16 mouse cellular contexts compared by ENCODE assay signal in genomic region chr5:143573067-143573466, GRCm38 (mm10).
"Had no signal": no experiment of that assay in that cellular context is flagged by ENCODE, and none has a peak within 500 bp of the region (broad histone marks: within the 10 kb centered on the region; RNA-seq: fewer than 3 reads in every experiment).

No protein-coding gene starts in this region.

- H3K36me3 ChIP-seq: midbrain, embryonic 10.5 days; midbrain, embryonic 12.5 days; neural tube, embryonic 13.5 days; neural tube, embryonic 15.5 days had no signal

- H3K4me1 ChIP-seq: midbrain, embryonic 10.5 days; midbrain, embryonic 12.5 days; neural tube, embryonic 13.5 days; neural tube, embryonic 15.5 days had no signal

- H3K4me2 ChIP-seq: lung, embryonic 14.5 days; midbrain, embryonic 12.5 days; neural tube, embryonic 13.5 days; neural tube, embryonic 15.5 days had no signal

- H3K27ac ChIP-seq: midbrain, embryonic 10.5 days; midbrain, embryonic 12.5 days; neural tube, embryonic 13.5 days; neural tube, embryonic 15.5 days had no signal

- DNase-seq: midbrain, embryonic 14.5 days; retina, postnatal 1 day; right cerebral cortex, adult 18-20 months; right cerebral cortex, postnatal 25 days; right cerebral cortex, postnatal 4 days; spleen, adult 18-20 months; thymus, adult 2 months; thymus, postnatal 25 days; thymus, postnatal 4 days had no signal

- H3K27me3 ChIP-seq: midbrain, embryonic 12.5 days; neural tube, embryonic 13.5 days; neural tube, embryonic 15.5 days had no signal

- H3K4me3 ChIP-seq: midbrain, embryonic 10.5 days; midbrain, embryonic 12.5 days; myocyte; neural tube, embryonic 13.5 days; neural tube, embryonic 15.5 days had no signal

- H3K9ac ChIP-seq: lung, embryonic 14.5 days; midbrain, embryonic 12.5 days; neural tube, embryonic 13.5 days; neural tube, embryonic 15.5 days had no signal

- H3K9me3 ChIP-seq: midbrain, embryonic 10.5 days; midbrain, embryonic 12.5 days; neural tube, embryonic 13.5 days; neural tube, embryonic 15.5 days had no signal

- ATAC-seq: midbrain, embryonic 16.5 days had no signal
